Mouse (Mus musculus) cerebellum, adult 2 months (tissue): ENCODE results near the gene Ndufv2.

Experiments
- CTCF ChIP-seq: fragments of 200-500 bp; IDR thresholded peaks from 2 replicates; pipeline ENCODE4 v1.5.1; 2011; ENCODE audit warnings: low read depth, mild to moderate bottlenecking, control low read depth, low read length, moderate library complexity, borderline replicate concordance; ENCODE audit not compliant: insufficient read depth
- POLR2A ChIP-seq: fragments of 200-500 bp; IDR thresholded peaks from 2 replicates; pipeline ENCODE4 v1.6.1; 2011; ENCODE audit warnings: low read length, control low read depth, borderline replicate concordance; ENCODE audit not compliant: insufficient read depth

- no peak for TF ChIP-seq POLR2A
- no peak for TF ChIP-seq CTCF
Observed at GRCm38 (mm10) chr17:66125211-66125610, 23.9 kb upstream of the Ndufv2 start.
